Mouse (Mus musculus) cortical plate, adult 2 months (tissue): Measurements from ENCODE around the gene Arid1b.

Experiments used
- CTCF ChIP-seq: fragments of 200-500 bp; IDR thresholded peaks from 2 replicates; pipeline ENCODE4 v1.5.1; 2011; ENCODE audit warnings: mild to moderate bottlenecking, control low read depth, low read length; ENCODE audit not compliant: insufficient read depth; ENCODE audit errors: extremely low read depth
- POLR2A ChIP-seq: fragments of 200-500 bp; IDR thresholded peaks from 2 replicates; pipeline ENCODE4 v1.6.1; 2011; ENCODE audit warnings: mild to moderate bottlenecking, low read length, control low read depth; ENCODE audit not compliant: insufficient read depth; ENCODE audit errors: extremely low read depth

DNA sequence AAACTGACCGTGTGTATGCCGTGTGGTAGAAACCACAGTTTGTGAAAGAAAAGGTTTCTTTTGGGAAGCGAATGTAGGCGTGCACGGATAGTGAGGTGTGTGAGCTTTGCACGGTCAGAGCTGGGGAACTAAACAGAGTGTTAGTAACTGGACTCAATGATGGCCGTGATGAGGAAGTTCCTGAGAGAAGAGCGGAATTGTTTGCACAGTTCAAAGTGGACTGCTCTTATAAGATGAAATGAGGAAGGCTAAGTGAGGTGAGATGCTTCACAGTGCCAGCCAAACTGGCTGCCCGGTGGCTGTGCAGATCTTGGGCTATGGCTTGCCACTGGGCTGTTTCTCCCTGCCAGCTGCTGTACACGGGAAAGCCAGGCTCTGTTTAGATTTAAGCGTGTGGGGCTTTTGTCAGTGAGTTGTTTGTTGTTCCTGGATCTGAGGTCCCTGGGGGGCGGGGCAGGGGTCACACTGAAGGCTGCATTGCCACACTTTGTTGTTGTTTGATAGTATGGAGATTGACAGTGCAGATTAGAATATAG is 86.8 kb downstream of the Arid1b start:
- no peak for TF ChIP-seq POLR2A
- TF ChIP-seq CTCF = no peak
